10 mouse cellular contexts compared by ENCODE assay signal in genomic region chr7:4623544-4624189, GRCm38 (mm10). TPM values are rescaled to one million over a fixed set of nuclear protein-coding genes. Genes with fewer than 3 reads are reported as not detected.
DNase-seq lines count a peak whose midpoint lies in the region; ATAC-seq and TF ChIP-seq lines count a peak whose summit lies in the region.
"Had no signal": no experiment of that assay in that cellular context is flagged by ENCODE, and none has a peak within 500 bp of the region (broad histone marks: within the 10 kb centered on the region; RNA-seq: fewer than 3 reads in every experiment).

No protein-coding gene starts in this region.

- H3K36me3 ChIP-seq in embryonic facial prominence, embryonic 11.5 days (replicated peaks; ENCODE audit: control insufficient read depth, insufficient read depth, low read depth, low read length): no peaks in the 10 kb centered on the region
- peaks cover 4% of the 10 kb centered on the region for H3K36me3 ChIP-seq in intestine, embryonic 16.5 days (ENCODE audit: control insufficient read depth, insufficient read depth, low read length)

- peak; percentile 28 for DNase-seq in ovary, postnatal 36 days (ENCODE audit: low spot score)
- DNase-seq in ovary, postnatal 14 days (ENCODE audit: low spot score): no peak
- DNase-seq in adipocyte (ENCODE audit: low spot score): peak; percentile 48
- peak; percentile 61 for DNase-seq in embryonic facial prominence, embryonic 11.5 days (ENCODE audit: low spot score)
- peak; percentile 45 for DNase-seq in lung, adult 2 months
- DNase-seq in right cerebral cortex, postnatal 14 days: peak; percentile 54
- no peak for DNase-seq in gastrocnemius, postnatal 4 days (ENCODE audit: low spot score in 2 of 2)

- H3K4me3 ChIP-seq in embryonic facial prominence, embryonic 11.5 days (ENCODE audit: low read depth, low read length): no peak overlapping the region
- H3K4me3 ChIP-seq in intestine, embryonic 16.5 days (ENCODE audit: low read length): no peak overlapping the region
- H3K4me3 ChIP-seq in lung, adult 2 months (replicated peaks; ENCODE audit: extremely low read depth, low read depth, low read length): no peak overlapping the region
- H3K4me3 ChIP-seq: heart, embryonic 13.5 days had no signal

- no peak overlapping the region for H3K27ac ChIP-seq in embryonic facial prominence, embryonic 11.5 days (replicated peaks; ENCODE audit: low read depth, low read length)
- H3K27ac ChIP-seq in intestine, embryonic 16.5 days (ENCODE audit: low read length): no peak overlapping the region
- H3K27ac ChIP-seq: heart, embryonic 13.5 days had no signal

- peak; percentile 49 for TF ChIP-seq CTCF in lung, adult 2 months (IDR thresholded peaks at IDR 0.05; ENCODE audit: insufficient read depth, low read length)

- ATAC-seq in embryonic facial prominence, embryonic 11.5 days (replicated peaks; ENCODE audit: insufficient number of reproducible peaks, low FRiP score, low TSS enrichment, low read depth): no peak; the same call in 1 of the 2 replicates
- ATAC-seq in intestine, embryonic 16.5 days: peak; percentile 77

- H3K4me2 ChIP-seq in embryonic facial prominence, embryonic 11.5 days (ENCODE audit: low read depth, low read length): no peak overlapping the region
- no peak overlapping the region for H3K4me2 ChIP-seq in intestine, embryonic 16.5 days (ENCODE audit: low read depth, low read length)
- H3K4me2 ChIP-seq: heart, embryonic 13.5 days had no signal

- H3K27me3 ChIP-seq in embryonic facial prominence, embryonic 11.5 days (ENCODE audit: control insufficient read depth, insufficient read depth, low read length): no peaks in the 10 kb centered on the region
- no peaks in the 10 kb centered on the region for H3K27me3 ChIP-seq in intestine, embryonic 16.5 days (replicated peaks; ENCODE audit: control insufficient read depth, insufficient read depth, low read length)
- H3K27me3 ChIP-seq: heart, embryonic 13.5 days had no signal

- no peaks in the 10 kb centered on the region for H3K4me1 ChIP-seq in embryonic facial prominence, embryonic 11.5 days (ENCODE audit: control insufficient read depth, insufficient read depth, low read length)
- H3K4me1 ChIP-seq in intestine, embryonic 16.5 days (ENCODE audit: control insufficient read depth, insufficient read depth, low read length): no peaks in the 10 kb centered on the region
- no peaks in the 10 kb centered on the region for H3K4me1 ChIP-seq in lung, adult 2 months (ENCODE audit: control insufficient read depth, insufficient read depth, low read length)
- H3K4me1 ChIP-seq: heart, embryonic 13.5 days had no signal

- TF ChIP-seq POLR2A in lung, adult 2 months (IDR thresholded peaks at IDR 0.05; ENCODE audit: borderline replicate concordance, extremely low read depth, low read depth, low read length): no peak

- H3K9ac ChIP-seq in embryonic facial prominence, embryonic 11.5 days (replicated peaks; ENCODE audit: low read length): no peak overlapping the region
- H3K9ac ChIP-seq in intestine, embryonic 16.5 days (ENCODE audit: low read depth, low read length): no peak overlapping the region
- H3K9ac ChIP-seq: heart, embryonic 13.5 days had no signal

- WGBS in embryonic facial prominence, embryonic 11.5 days: 39% methylated on average over 3 of the region's 4 CpGs
- 13% methylated on average over 4 of the region's 4 CpGs for WGBS in intestine, embryonic 16.5 days
- 27% methylated on average over 4 of the region's 4 CpGs for WGBS in lung, adult 2 months

- no peaks in the 10 kb centered on the region for H3K9me3 ChIP-seq in embryonic facial prominence, embryonic 11.5 days (replicated peaks; ENCODE audit: control insufficient read depth, low read length)
- no peaks in the 10 kb centered on the region for H3K9me3 ChIP-seq in intestine, embryonic 16.5 days (ENCODE audit: control insufficient read depth, low read length)
- H3K9me3 ChIP-seq: heart, embryonic 13.5 days had no signal

RNA-seq across cellular contexts. Expression of gene Tmem86b, which starts 7.6 kb away (rescaled TPM):
- 0.63 and 2.5 TPM in 2 replicates for polyA plus RNA-seq in embryonic facial prominence, embryonic 11.5 days (2014; fragmentation: Nextera tagmentation; extraction: Ambion mirVana)
- polyA plus RNA-seq in intestine, embryonic 16.5 days (2015; fragmentation: Nextera tagmentation; extraction: Ambion mirVana): 16.3 and 23.2 TPM in 2 replicates
- 10.1 and 14.6 TPM in 2 replicates for polyA plus RNA-seq in lung, adult 2 months (2012; rRNA removed)
- 1 to 10 TPM; 7.0 to 7.8 TPM for total RNA-seq in gastrocnemius, postnatal 4 days (2021)

RNA-seq across cellular contexts. Expression of gene Ptprh, which starts 19.8 kb away (rescaled TPM):
- not detected in 2 replicates for polyA plus RNA-seq in embryonic facial prominence, embryonic 11.5 days (2014; fragmentation: Nextera tagmentation; extraction: Ambion mirVana)
- 3.0 and 4.7 TPM in 2 replicates for polyA plus RNA-seq in intestine, embryonic 16.5 days (2015; fragmentation: Nextera tagmentation; extraction: Ambion mirVana)
- polyA plus RNA-seq in lung, adult 2 months (2012; rRNA removed): 0.08 and 0.14 TPM in 2 replicates
- not detected for total RNA-seq in gastrocnemius, postnatal 4 days (2021)
- polyA plus RNA-seq: stomach, embryonic 14.5 days had no signal

RNA-seq across cellular contexts. Expression of gene Ppp6r1, which starts 35.2 kb away (rescaled TPM):
- polyA plus RNA-seq in embryonic facial prominence, embryonic 11.5 days (2014; fragmentation: Nextera tagmentation; extraction: Ambion mirVana): 4.9 and 5.0 TPM in 2 replicates
- 2.6 and 2.9 TPM in 2 replicates for polyA plus RNA-seq in intestine, embryonic 16.5 days (2015; fragmentation: Nextera tagmentation; extraction: Ambion mirVana)
- 99.0 and 112 TPM in 2 replicates for polyA plus RNA-seq in lung, adult 2 months (2012; rRNA removed)
- total RNA-seq in gastrocnemius, postnatal 4 days (2021): 10 to 100 TPM; 72.0 to 76.5 TPM

Comparison
In these comparisons a context has a peak if more than half of its experiments do, and no peak if none do; other contexts are left out.
1. DNase-seq: peak in ovary, postnatal 36 days (single experiment), adipocyte (single experiment), embryonic facial prominence, embryonic 11.5 days (single experiment), lung, adult 2 months (single experiment) and right cerebral cortex, postnatal 14 days (single experiment); none in ovary, postnatal 14 days (single experiment) and gastrocnemius, postnatal 4 days (0 of 2).
2. RNA of gene Ppp6r1, which starts 35.2 kb away (polyA plus RNA-seq): 99.0 to 112 TPM in lung, adult 2 months; 4.9 to 5.0 TPM in embryonic facial prominence, embryonic 11.5 days and 2.6 to 2.9 TPM in intestine, embryonic 16.5 days; every median in the first group is over 10 times any median in the second.